In the genomic region with DNA sequence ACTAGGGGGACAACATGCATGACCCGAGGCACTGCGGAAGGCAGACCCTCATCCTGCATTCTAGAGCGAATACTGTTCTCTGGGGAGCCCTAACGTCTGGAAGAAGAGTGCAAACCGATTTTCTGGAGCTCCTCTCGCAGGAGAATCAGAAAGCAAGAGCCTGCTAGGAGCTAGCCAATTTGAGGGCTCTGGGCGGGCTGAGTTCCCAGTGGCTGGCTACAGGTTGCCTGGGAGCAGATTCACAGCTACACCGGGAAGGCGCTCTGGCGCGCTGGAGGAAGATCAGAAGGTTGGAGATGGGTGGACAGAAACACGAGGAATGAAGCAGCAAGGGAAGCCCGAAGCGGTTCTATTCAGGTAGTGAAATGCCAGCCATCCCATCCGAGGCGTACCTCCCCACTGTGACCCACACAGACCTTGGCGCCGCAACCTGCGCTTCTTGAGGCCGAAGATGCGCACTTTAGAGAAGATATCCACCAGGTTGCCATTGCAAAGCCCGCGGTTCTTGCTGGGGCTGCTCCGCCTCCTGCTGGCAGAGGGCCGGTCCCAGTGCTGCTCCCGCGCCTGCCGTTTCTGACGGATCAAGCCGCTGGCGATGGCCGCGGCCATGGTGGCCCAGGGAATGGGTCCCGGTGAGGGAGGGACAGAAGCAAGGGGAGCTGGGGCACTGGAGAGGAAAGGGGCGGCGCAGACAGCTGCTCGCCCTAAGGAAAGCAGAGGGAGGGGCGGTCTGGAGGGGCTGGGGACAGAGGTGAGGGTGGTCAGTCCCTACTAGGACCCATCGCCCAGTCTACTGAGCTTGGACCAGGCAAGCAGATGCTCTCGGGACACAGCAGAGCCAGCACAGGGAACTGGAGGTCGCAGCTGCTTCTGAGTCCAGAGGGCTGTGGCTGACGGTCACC, we compare ENCODE assay signal across 7 mouse cellular contexts.
DNase-seq lines count a peak whose midpoint lies in the region; ATAC-seq and TF ChIP-seq lines count a peak whose summit lies in the region.

No protein-coding gene starts in this region.

- intact Hi-C loops in heart, postnatal 10 days (cut with DNase I): no loop called here

- H3K9me3 ChIP-seq in embryonic facial prominence, embryonic 10.5 days: no peaks in the 10 kb centered on the region
- no peaks in the 10 kb centered on the region for H3K9me3 ChIP-seq in midbrain, postnatal 0 days (ENCODE audit: low read length)

- H3K9ac ChIP-seq in midbrain, postnatal 0 days (replicated peaks; ENCODE audit: low read length, poor library complexity, severe bottlenecking): peak overlapping the region; percentile 73

- H3K36me3 ChIP-seq in embryonic facial prominence, embryonic 10.5 days (replicated peaks): no peaks in the 10 kb centered on the region
- H3K36me3 ChIP-seq in midbrain, postnatal 0 days (ENCODE audit: insufficient read depth, low read length): no peaks in the 10 kb centered on the region

- peak overlapping the region; percentile 84 for H3K4me2 ChIP-seq in midbrain, postnatal 0 days (ENCODE audit: low read depth, low read length, poor library complexity, severe bottlenecking)

- peak; percentile 38 for DNase-seq in ES-CJ7 (ENCODE audit: low read depth, low spot score)
- DNase-seq in WW6 (ENCODE audit: low read depth, low spot score): peak; percentile 20
- DNase-seq in embryonic facial prominence, embryonic 10.5 days (ENCODE audit: low spot score): peak; percentile 66
- DNase-seq in heart, postnatal 10 days: peak; percentile 6 to 14
- peak; percentile 46 to 54 for DNase-seq in layer of hippocampus, postnatal 14 days (ENCODE audit: low spot score in 2 of 2)
- peak; percentile 74 for DNase-seq in midbrain, postnatal 0 days (ENCODE audit: low spot score)

- peak; percentile 76 for TF ChIP-seq CTCF in midbrain, postnatal 0 days (IDR thresholded peaks at IDR 0.05)

- H3K27me3 ChIP-seq in embryonic facial prominence, embryonic 10.5 days (replicated peaks; ENCODE audit: low read depth, poor library complexity, severe bottlenecking): peaks cover 42% of the 10 kb centered on the region
- no peaks in the 10 kb centered on the region for H3K27me3 ChIP-seq in midbrain, postnatal 0 days (ENCODE audit: insufficient read depth, low read length)

- peak; percentile 88 for ATAC-seq in midbrain, postnatal 0 days (ENCODE audit: low FRiP score)
- ATAC-seq in inflammation-experienced regulatory T-cells, adult 6 months: no peak

- peaks cover 15% of the 10 kb centered on the region for H3K4me1 ChIP-seq in embryonic facial prominence, embryonic 10.5 days
- H3K4me1 ChIP-seq in midbrain, postnatal 0 days (ENCODE audit: insufficient read depth, low read length): 0 out of 2 replicates have a peak, but pooled peaks cover 3% of the 10 kb centered on the region

- H3K4me3 ChIP-seq in embryonic facial prominence, embryonic 10.5 days: peak overlapping the region; percentile 61
- H3K4me3 ChIP-seq in midbrain, postnatal 0 days (ENCODE audit: low read depth, low read length): peak overlapping the region; percentile 62

- 1% methylated on average over 42 of the region's 42 CpGs for WGBS in embryonic facial prominence, embryonic 10.5 days
- WGBS in midbrain, postnatal 0 days: under 1% methylated on average over 42 of the region's 42 CpGs

- H3K27ac ChIP-seq in embryonic facial prominence, embryonic 10.5 days (replicated peaks): no peak overlapping the region
- peak overlapping the region; percentile 84 for H3K27ac ChIP-seq in midbrain, postnatal 0 days (ENCODE audit: low read depth, low read length)

Comparison
In these comparisons a context has a peak if more than half of its experiments do, and no peak if none do; other contexts are left out.
1. DNase-seq: peak in every context shown above with its lines; median percentile 74 in midbrain, postnatal 0 days; 66 in embryonic facial prominence, embryonic 10.5 days; 50 in layer of hippocampus, postnatal 14 days; 38 in ES-CJ7; 20 in WW6; 10 in heart, postnatal 10 days.